Mouse (Mus musculus): ENCODE measurements around the gene Prdx3. TPM values are rescaled to one million over a fixed set of nuclear protein-coding genes. Genes with fewer than 3 reads are reported as not detected.

The Prdx3 gene
- total RNA-seq (2021): 10 to 100 TPM; 71.9 to 74.9 TPM

- peak; percentile 89 to 91 for DNase-seq (ENCODE audit: low spot score in 2 of 2)
- intact Hi-C loops (cut with DNase I): no loop called here
Observed at GRCm38 (mm10) chr19:60874064-60874694, at the start of gene Prdx3. Prdx3 (minus strand) TSS chr19:60874556.

- intact Hi-C loops (cut with DNase I): no loop called here
- DNase-seq (ENCODE audit: low spot score in 2 of 2): peak; percentile 32 to 39
Observed at GRCm38 (mm10) chr19:60916869-60917570, 42.7 kb upstream of the Prdx3 start.

- DNase-seq (ENCODE audit: low spot score in 2 of 2): no peak
- intact Hi-C loops (cut with DNase I): no loop called here
Observed at GRCm38 (mm10) chr19:60915862-60916261, 41.5 kb upstream of the Prdx3 start.

- intact Hi-C loops (cut with DNase I): no loop called here
- no peak for DNase-seq (ENCODE audit: low spot score in 2 of 2)
Observed at GRCm38 (mm10) chr19:60915236-60915635, 40.9 kb upstream of the Prdx3 start.

GRCm38 (mm10) chr19:60911653-60912052 lies 37.3 kb upstream of the Prdx3 start:
- intact Hi-C loops (cut with DNase I): no loop called here
- DNase-seq (ENCODE audit: low spot score in 2 of 2): no peak

GRCm38 (mm10) chr19:60910304-60910703 lies 35.9 kb upstream of the Prdx3 start:
- intact Hi-C loops (cut with DNase I): no loop called here

GRCm38 (mm10) chr19:60905477-60905876 lies 31.1 kb upstream of the Prdx3 start:
- intact Hi-C loops (cut with DNase I): no loop called here
- DNase-seq (ENCODE audit: low spot score in 2 of 2): no peak

More at GRCm38 (mm10) chr19:60910304-60910703, 35.9 kb upstream of the Prdx3 start:
- DNase-seq (ENCODE audit: low spot score in 2 of 2): no peak

- intact Hi-C loops (cut with DNase I): no loop called here
- no peak for DNase-seq (ENCODE audit: low spot score in 2 of 2)
Observed at GRCm38 (mm10) chr19:60903971-60904370, 29.6 kb upstream of the Prdx3 start.

GRCm38 (mm10) chr19:60903139-60903538 lies 28.8 kb upstream of the Prdx3 start:
- intact Hi-C loops (cut with DNase I): no loop called here
- no peak for DNase-seq (ENCODE audit: low spot score in 2 of 2)

- DNase-seq (ENCODE audit: low spot score in 2 of 2): no peak
- intact Hi-C loops (cut with DNase I): no loop called here
Observed at GRCm38 (mm10) chr19:60895251-60895880, 21.0 kb upstream of the Prdx3 start.

GRCm38 (mm10) chr19:60891934-60892547 lies 17.7 kb upstream of the Prdx3 start:
- DNase-seq (ENCODE audit: low spot score in 2 of 2): peak; percentile 27 to 33
- intact Hi-C loops (cut with DNase I): no loop called here

GRCm38 (mm10) chr19:60891123-60891470 lies 16.7 kb upstream of the Prdx3 start:
- intact Hi-C loops (cut with DNase I): no loop called here
- DNase-seq (ENCODE audit: low spot score in 2 of 2): no peak

GRCm38 (mm10) chr19:60890391-60891122 lies 16.2 kb upstream of the Prdx3 start:
- intact Hi-C loops (cut with DNase I): no loop called here
- peak in 1 of 2 experiments; percentile 68 for DNase-seq (ENCODE audit: low spot score in 2 of 2)

GRCm38 (mm10) chr19:60889714-60890315 lies 15.5 kb upstream of the Prdx3 start, which contains the start of gene Grk5:
Grk5 (plus strand) TSS chr19:60889749.
- DNase-seq (ENCODE audit: low spot score in 2 of 2): peak; percentile 90 to 93
- intact Hi-C loops (cut with DNase I): loop anchor here (2.0 kb wide), 1 partner anchor 195 kb away; no protein-coding TSS in a partner anchor

- intact Hi-C loops (cut with DNase I): loop anchor here (2.0 kb wide), 1 partner anchor 196 kb away; no protein-coding TSS in a partner anchor
- DNase-seq (ENCODE audit: low spot score in 2 of 2): peak in 1 of 2 experiments; percentile 27
Observed at GRCm38 (mm10) chr19:60889101-60889713, 14.9 kb upstream of the Prdx3 start.

- DNase-seq (ENCODE audit: low spot score in 2 of 2): no peak
- intact Hi-C loops (cut with DNase I): loop anchor here (2.0 kb wide), 1 partner anchor 197 kb away; no protein-coding TSS in a partner anchor
Observed at GRCm38 (mm10) chr19:60887637-60888036, 13.3 kb upstream of the Prdx3 start.

GRCm38 (mm10) chr19:60883129-60883528 lies 8.8 kb upstream of the Prdx3 start:
- intact Hi-C loops (cut with DNase I): no loop called here

GRCm38 (mm10) chr19:60873501-60873900 lies 855 bp downstream of the Prdx3 start:
- intact Hi-C loops (cut with DNase I): no loop called here
- peak; percentile 9 to 15 for DNase-seq (ENCODE audit: low spot score in 2 of 2)

More at GRCm38 (mm10) chr19:60883129-60883528, 8.8 kb upstream of the Prdx3 start:
- peak; percentile 15 to 25 for DNase-seq (ENCODE audit: low spot score in 2 of 2)

GRCm38 (mm10) chr19:60872272-60872671 lies 2.1 kb downstream of the Prdx3 start:
- no peak for DNase-seq (ENCODE audit: low spot score in 2 of 2)
- intact Hi-C loops (cut with DNase I): no loop called here
